Mouse (Mus musculus) heart, postnatal 0 days (tissue): ENCODE results near the gene Rtn4rl2.

Experiments
- CTCF ChIP-seq: IDR thresholded peaks from 2 replicates; pipeline ENCODE4 v1.5.1; 2016; ENCODE audit warnings: antibody characterized with exemption, control low read depth, low read depth
- EP300 ChIP-seq: IDR thresholded peaks from 2 replicates; pipeline ENCODE4 v1.6.1; 2016; ENCODE audit warnings: antibody characterized with exemption, low read depth

DNA sequence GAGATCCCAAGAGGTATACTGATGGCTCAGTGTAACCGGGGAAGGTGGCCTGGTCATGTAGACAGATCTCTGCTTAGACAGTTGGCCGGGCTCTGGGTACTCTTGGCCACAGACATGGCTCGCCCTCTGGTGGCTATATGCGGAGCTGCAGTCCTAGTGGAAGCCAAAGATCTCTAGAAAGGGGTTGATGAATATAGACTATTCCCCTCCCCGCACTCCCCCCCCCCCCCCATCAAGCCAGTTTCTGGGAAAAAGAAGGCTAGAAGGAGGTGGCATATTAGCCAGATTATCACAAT is 3.5 kb upstream of the Rtn4rl2 start:
- TF ChIP-seq CTCF, result peak; percentile 83
- no peak for TF ChIP-seq EP300
